Mouse (Mus musculus) embryonic facial prominence, embryonic 12.5 days (tissue): ENCODE data around the gene Zfp398. TPM values are rescaled to one million over a fixed set of nuclear protein-coding genes. Genes with fewer than 3 reads are reported as not detected.

Experiments used
- ATAC-seq: fragments of 200-750 bp; cut with Nextera tagmentation; 2 replicates; pipeline ENCODE4 v1.8.0; 2017; ENCODE audit not compliant: insufficient number of reproducible peaks, insufficient read depth, low FRiP score, low TSS enrichment
- H3K27ac ChIP-seq: fragments of 300-500 bp; sonication (generic); 2 replicates; pipeline ENCODE4 v1.5.1; 2016; ENCODE audit warnings: mild to moderate bottlenecking
- H3K27me3 ChIP-seq: fragments of 300-500 bp; sonication (generic); 2 replicates; pipeline ENCODE4 v1.6.1; 2016; ENCODE audit warnings: mild to moderate bottlenecking, moderate library complexity
- H3K36me3 ChIP-seq: fragments of 300-500 bp; sonication (generic); 2 replicates; pipeline ENCODE4 v1.6.1; 2016; ENCODE audit warnings: mild to moderate bottlenecking
- H3K4me1 ChIP-seq: fragments of 300-500 bp; sonication (generic); 2 replicates; pipeline ENCODE4 v1.6.1; 2016
- H3K4me2 ChIP-seq: fragments of 300-500 bp; sonication (generic); replicated peaks from 2 replicates; pipeline ENCODE4 v1.6.1; 2016; ENCODE audit warnings: mild to moderate bottlenecking, moderate library complexity
- H3K4me3 ChIP-seq: fragments of 300-500 bp; sonication (generic); 2 replicates; pipeline ENCODE4 v1.5.1; 2016; ENCODE audit warnings: mild to moderate bottlenecking
- H3K9ac ChIP-seq: fragments of 300-500 bp; sonication (generic); 2 replicates; pipeline ENCODE4 v1.6.1; 2016; ENCODE audit warnings: mild to moderate bottlenecking, moderate library complexity
- H3K9me3 ChIP-seq: fragments of 300-500 bp; sonication (generic); 2 replicates; pipeline ENCODE4 v1.6.1; 2016; ENCODE audit warnings: mild to moderate bottlenecking, moderate library complexity
- WGBS: fragments of 180-500 bp; shearing (Covaris S2); methylation state at CpG from one replicate; pipeline ENCODE4 v1.1.7; 2016; 5-methylcytosine and 5-hydroxymethylcytosine counted together
- polyA plus RNA-seq: library from polyadenylated mRNA; unstranded; fragments of >200 nt; fragmentation: Nextera tagmentation; extraction: Ambion mirVana; gene quantifications from 2 replicates; pipeline ENCODE4 v1.2.1, GENCODE M21; 2016

The Zfp398 gene
- polyA plus RNA-seq, 1 experiment from 2014 or later: 11.2 TPM

DNA sequence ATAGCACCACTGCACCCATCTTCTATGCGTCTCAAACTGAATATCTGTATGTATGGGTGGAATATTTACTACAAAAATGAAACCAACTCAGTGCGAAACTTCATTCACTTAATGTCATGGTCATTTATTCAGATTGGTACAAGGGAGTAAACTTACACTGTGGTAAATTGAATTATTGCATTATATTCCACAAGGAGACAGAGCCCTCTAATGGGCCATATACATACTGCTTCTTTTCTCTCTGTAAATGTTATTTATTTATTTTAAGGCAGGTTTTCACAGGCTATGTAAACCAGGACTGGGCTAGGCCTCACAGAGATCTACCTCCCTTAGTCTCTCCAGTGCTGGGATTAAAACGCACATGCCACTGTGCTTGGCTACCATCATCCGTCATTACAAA is 8.0 kb upstream of the Zfp398 start:
- no peak overlapping the region for H3K4me2 ChIP-seq
- WGBS: 91% methylated on average over 4 of the region's 4 CpGs
- H3K9ac ChIP-seq: no peak overlapping the region

DNA sequence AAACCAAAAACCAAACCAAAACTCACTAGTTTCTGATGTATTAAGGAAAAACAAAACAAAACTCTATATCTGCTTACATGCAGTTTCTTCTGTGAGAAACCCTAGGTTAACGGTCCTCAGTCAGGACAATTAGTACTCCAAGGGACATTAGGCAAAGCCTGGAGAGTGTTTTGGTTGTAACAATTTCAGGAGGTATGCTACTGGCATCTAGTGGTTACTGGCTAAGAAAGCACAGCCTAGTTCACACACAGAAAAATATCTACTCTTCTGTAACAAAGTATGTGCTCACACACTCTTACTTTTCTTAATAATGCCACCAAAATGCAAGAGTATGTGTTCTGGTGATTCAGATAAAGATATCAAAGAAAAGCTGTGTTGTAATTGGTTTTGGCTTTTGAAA is 6.5 kb upstream of the Zfp398 start:
- peaks cover 10% of the 10 kb centered on the region; the same call in 1 of the 2 replicates for H3K36me3 ChIP-seq
- ATAC-seq: no peak
- 12% methylated on average over 1 of the region's 1 CpGs for WGBS
- H3K4me2 ChIP-seq: peak overlapping the region; percentile 56; the same call in 1 of the 2 replicates
- H3K4me1 ChIP-seq: no peaks in the 10 kb centered on the region
- no peak overlapping the region for H3K4me3 ChIP-seq
- H3K9me3 ChIP-seq: no peaks in the 10 kb centered on the region
- no peak overlapping the region for H3K27ac ChIP-seq
- H3K9ac ChIP-seq: no peak overlapping the region
- no peaks in the 10 kb centered on the region for H3K27me3 ChIP-seq

More for the DNA sequence above, 8.0 kb upstream of the Zfp398 start:
- peaks cover 23% of the 10 kb centered on the region for H3K36me3 ChIP-seq
- ATAC-seq: no peak
- no peaks in the 10 kb centered on the region for H3K9me3 ChIP-seq
- no peaks in the 10 kb centered on the region for H3K4me1 ChIP-seq
- no peak overlapping the region for H3K4me3 ChIP-seq
- no peaks in the 10 kb centered on the region for H3K27me3 ChIP-seq
- H3K27ac ChIP-seq: no peak overlapping the region

DNA sequence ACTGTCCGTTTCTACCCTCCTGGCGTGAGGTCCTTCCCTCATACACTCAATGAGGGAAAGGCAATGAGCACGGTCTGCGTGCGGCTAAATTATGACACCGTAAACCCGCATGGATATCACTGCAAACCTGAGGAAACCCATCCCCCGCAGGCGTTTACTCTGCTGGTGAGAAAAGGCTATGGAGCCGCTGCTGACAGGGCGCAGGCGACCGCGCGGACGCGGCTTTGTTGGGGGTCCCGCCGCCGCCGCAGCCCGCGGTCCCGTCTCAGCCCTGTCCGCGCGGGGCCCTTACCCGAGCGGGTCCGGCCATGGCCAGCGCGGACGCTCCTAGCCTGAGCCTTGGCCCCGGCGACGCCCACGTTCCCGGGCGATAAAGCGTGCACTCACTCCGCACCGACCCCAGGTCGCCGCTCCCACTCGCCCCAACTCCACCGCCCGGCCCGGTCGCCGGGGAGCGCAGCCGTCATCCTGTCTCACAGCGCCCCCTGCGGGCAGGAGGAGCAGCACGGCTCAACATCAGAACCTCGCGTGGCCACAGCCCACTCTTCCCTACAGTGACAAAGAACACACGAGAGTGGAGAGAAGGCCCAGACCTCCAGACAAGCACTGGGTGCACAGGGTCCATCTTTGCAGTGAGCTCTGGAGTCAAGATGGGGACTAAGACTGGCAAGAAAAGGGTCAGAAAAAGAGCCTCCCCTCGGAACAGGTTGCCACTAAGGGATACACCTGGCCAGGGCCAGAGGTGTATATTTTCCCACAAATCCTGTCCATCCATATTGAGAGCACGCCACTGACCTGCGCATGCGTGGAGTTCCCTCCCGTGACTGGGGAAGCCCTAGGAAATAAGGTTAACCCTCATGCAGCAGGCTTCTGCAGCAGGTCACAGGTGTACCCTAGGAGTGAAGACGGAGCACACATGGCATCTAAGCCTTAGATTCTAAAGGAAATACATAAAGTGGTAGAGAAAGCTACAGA is 5.1 kb upstream of the Zfp398 start, which contains the start of gene Zfp786:
Gene Zfp786, minus strand, starts transcription at position 764 of the 975 bp plus-strand sequence.
- H3K4me3 ChIP-seq: peak within 1 kb of the TSS; percentile 84
- no peaks in the 10 kb centered on the region for H3K27me3 ChIP-seq
- H3K4me2 ChIP-seq: peak within 1 kb of the TSS; percentile 56
- H3K4me1 ChIP-seq: no peaks in the 10 kb centered on the region
- peak within 1 kb of the TSS; percentile 74 for H3K27ac ChIP-seq
- peak; percentile 82 for ATAC-seq
- 2% methylated on average over 63 of the region's 64 CpGs for WGBS
- H3K9me3 ChIP-seq: no peaks in the 10 kb centered on the region
- no peaks in the 10 kb centered on the region; the same call in 1 of the 2 replicates for H3K36me3 ChIP-seq
- peak within 1 kb of the TSS; percentile 91 for H3K9ac ChIP-seq

DNA sequence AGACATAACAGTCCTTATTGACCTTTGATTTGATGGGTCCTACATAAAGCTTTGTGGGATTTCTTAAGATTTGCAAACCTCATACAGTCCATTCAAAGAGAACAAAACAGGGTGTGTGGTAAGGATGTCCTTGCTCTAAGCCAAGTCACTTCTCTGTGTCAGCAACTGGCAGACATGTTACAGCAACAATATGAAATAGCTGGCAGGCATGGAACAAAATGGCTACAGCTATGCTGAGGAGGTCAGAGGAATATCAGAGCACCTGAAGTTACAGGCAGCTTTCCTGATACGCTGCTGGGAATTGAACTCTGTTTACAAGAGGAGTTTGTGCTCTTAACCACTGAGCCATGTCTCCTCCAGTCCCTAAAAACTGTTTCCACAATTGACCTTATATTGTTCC is 3.2 kb upstream of the Zfp398 start:
- no peaks in the 10 kb centered on the region for H3K36me3 ChIP-seq
- H3K4me2 ChIP-seq: no peak overlapping the region
- H3K9ac ChIP-seq: no peak overlapping the region
- no peak for ATAC-seq
- 0 out of 2 replicates have a peak, but pooled peaks cover 5% of the 10 kb centered on the region for H3K4me1 ChIP-seq
- H3K4me3 ChIP-seq: no peak overlapping the region
- no peaks in the 10 kb centered on the region for H3K9me3 ChIP-seq
- 62% methylated on average over 1 of the region's 1 CpGs for WGBS
- H3K27me3 ChIP-seq: no peaks in the 10 kb centered on the region
- H3K27ac ChIP-seq: no peak overlapping the region

DNA sequence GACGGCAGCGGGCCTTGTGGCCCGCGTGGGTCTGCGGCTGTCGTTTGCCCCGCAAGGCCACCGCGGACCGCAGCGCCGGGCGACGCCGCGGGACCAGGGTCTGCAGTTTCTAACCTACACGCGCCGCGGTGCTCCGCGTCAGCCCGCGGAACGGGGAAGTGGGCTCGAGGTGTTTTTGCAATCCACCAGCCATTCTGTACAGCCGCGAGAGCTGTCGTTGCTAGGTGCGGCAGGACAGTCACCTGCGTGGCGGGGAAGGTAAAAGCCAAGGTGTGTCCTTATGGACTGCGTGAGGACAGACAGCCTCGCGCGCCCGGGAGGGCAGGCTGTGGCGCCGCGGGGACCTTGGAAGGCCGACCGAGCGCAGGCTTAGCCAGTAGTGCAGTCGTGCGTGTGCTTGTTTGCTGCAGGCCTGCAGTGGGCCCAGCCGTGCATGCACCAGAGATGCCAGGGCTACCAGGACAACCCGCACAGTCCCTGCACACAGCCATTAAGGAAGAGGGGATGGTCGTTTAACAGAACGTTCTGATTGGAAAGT is 592 bp downstream of the Zfp398 start:
- H3K4me2 ChIP-seq: peak overlapping the region; percentile 77
- ATAC-seq: peak; percentile 74
- peak overlapping the region; percentile 95 for H3K27ac ChIP-seq
- 0 out of 2 replicates have a peak, but pooled peaks cover 3% of the 10 kb centered on the region for H3K36me3 ChIP-seq
- under 1% methylated on average over 49 of the region's 49 CpGs for WGBS
- H3K4me3 ChIP-seq: peak overlapping the region; percentile 94
- H3K9ac ChIP-seq: peak overlapping the region; percentile 85
- H3K27me3 ChIP-seq: no peaks in the 10 kb centered on the region
- H3K9me3 ChIP-seq: no peaks in the 10 kb centered on the region
- 0 out of 2 replicates have a peak, but pooled peaks cover 5% of the 10 kb centered on the region for H3K4me1 ChIP-seq

DNA sequence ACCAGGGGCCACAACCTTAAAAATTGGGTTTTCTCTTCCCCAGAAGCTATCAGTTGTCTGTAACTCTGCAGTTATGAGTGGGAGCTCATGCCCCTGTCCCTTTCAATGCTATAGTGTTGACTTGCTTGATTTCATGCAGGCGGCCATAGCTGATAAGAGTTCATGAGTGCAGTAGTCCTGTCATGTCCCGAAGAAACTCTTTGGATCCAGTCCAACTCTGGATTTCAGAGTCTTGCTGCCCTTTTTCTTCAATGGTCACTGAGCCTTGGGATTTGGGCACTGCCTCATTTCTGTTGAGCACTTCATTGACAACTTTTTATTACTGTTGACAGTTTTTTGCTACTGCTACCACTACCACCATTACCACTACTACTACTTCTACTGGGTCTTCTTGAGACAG is 2.2 kb downstream of the Zfp398 start:
- 0 out of 2 replicates have a peak, but pooled peaks cover 5% of the 10 kb centered on the region for H3K4me1 ChIP-seq
- 90% methylated on average over 2 of the region's 2 CpGs for WGBS
- no peak overlapping the region for H3K4me2 ChIP-seq
- H3K36me3 ChIP-seq: 0 out of 2 replicates have a peak, but pooled peaks cover 3% of the 10 kb centered on the region
- H3K27me3 ChIP-seq: no peaks in the 10 kb centered on the region
- H3K4me3 ChIP-seq: no peak overlapping the region
- no peaks in the 10 kb centered on the region for H3K9me3 ChIP-seq
- ATAC-seq: no peak
- no peak overlapping the region for H3K9ac ChIP-seq
- no peak overlapping the region for H3K27ac ChIP-seq

DNA sequence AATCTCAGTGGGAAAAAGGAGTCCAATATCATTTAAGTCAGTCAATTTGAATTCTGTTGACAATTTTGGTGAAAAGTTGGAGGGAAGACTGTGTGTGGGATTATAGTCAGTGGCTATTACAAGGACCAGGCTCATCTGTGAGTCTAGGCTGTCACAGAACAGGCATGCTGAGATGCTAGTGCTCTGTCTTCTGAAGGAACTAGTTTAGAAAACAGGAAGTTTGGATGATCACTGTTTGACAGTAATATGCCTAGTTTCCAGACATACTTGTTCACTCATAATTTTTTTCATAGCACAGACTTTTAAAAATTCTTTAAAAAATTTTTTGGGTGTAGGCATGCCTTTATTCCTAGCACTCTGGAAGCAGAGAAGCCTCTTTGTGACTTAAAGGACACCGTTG is 5.6 kb downstream of the Zfp398 start:
- no peak overlapping the region for H3K9ac ChIP-seq
- WGBS: 92% methylated on average over 1 of the region's 1 CpGs
- ATAC-seq: no peak
- H3K4me3 ChIP-seq: no peak overlapping the region
- H3K36me3 ChIP-seq: peaks cover 3% of the 10 kb centered on the region; the same call in 1 of the 2 replicates
- no peak overlapping the region for H3K27ac ChIP-seq
- H3K4me1 ChIP-seq: 0 out of 2 replicates have a peak, but pooled peaks cover 5% of the 10 kb centered on the region
- H3K4me2 ChIP-seq: no peak overlapping the region
- H3K9me3 ChIP-seq: no peaks in the 10 kb centered on the region
- H3K27me3 ChIP-seq: no peaks in the 10 kb centered on the region

DNA sequence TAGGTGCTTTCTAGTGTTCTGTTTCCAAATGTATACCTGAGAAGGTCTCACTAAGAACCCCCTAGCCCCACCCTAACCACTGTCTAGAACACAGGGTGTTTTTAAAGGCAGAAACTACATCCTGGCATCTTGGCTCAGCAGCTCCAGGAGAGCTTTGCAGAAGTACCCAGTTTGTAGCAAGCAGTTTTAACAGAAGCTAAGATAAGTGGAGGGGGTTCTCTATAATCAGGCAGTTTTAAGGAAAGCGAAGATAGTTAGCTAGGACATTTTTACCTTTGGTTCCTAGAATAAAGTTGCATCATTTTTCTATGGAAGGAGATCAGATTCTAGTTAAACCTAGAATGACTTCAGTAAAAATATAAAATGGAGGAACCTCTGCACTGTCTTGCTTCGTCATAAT is 6.4 kb downstream of the Zfp398 start:
- no peaks in the 10 kb centered on the region for H3K4me1 ChIP-seq
- WGBS: 94% methylated on average over 2 of the region's 2 CpGs
- no peak for ATAC-seq

DNA sequence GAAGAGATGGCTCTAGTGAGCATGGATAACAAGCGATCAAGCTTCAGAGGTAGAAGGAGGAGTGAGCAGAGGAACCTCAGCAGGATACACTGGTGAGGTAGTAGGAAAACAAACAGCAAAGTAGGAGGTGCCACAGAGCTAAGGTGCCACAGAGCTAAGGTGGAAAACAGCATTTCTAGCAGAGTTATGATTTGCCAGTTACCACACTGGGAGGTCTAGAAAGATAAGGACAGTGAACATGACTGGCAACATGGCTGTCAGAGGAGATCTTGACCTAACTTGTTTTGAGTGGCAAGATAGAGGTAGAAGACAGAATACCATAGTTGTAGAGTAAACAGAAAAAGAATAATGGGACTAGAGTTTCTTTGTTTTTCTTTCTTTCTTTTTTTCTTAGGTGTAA is 6.9 kb downstream of the Zfp398 start:
- no peak overlapping the region for H3K27ac ChIP-seq
- no peak for ATAC-seq
- peaks cover 3% of the 10 kb centered on the region; the same call in 1 of the 2 replicates for H3K36me3 ChIP-seq
- no peak overlapping the region for H3K4me2 ChIP-seq
- H3K9ac ChIP-seq: no peak overlapping the region
- H3K9me3 ChIP-seq: no peaks in the 10 kb centered on the region
- no peaks in the 10 kb centered on the region for H3K4me1 ChIP-seq
- no peak overlapping the region for H3K4me3 ChIP-seq
- H3K27me3 ChIP-seq: no peaks in the 10 kb centered on the region
- 98% methylated on average over 1 of the region's 1 CpGs for WGBS

More for the DNA sequence above, 6.4 kb downstream of the Zfp398 start:
- no peak overlapping the region for H3K27ac ChIP-seq
- no peaks in the 10 kb centered on the region for H3K27me3 ChIP-seq
- H3K9me3 ChIP-seq: no peaks in the 10 kb centered on the region
- no peak overlapping the region for H3K9ac ChIP-seq
- H3K4me3 ChIP-seq: no peak overlapping the region
- H3K4me2 ChIP-seq: no peak overlapping the region
- H3K36me3 ChIP-seq: peaks cover 3% of the 10 kb centered on the region; the same call in 1 of the 2 replicates

DNA sequence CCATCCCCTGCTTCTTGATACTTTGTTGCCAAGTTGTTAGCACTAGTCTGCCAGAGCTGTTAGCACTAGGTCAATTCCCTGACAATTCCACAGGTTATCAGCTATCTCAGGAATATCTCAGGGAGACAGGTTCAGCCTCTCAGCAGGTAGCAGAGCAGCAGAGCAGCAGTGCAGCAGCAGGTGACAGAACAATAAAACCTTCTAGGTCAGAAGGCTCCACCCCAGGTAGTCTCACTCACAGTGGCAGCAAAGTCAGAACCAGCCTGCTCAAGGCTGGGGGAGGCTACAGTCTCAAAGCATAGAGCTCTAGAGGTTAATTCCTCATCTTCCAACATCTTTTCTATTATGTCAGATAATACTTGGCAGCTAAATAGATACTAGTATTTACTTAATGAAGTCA is 10.3 kb downstream of the Zfp398 start:
- ATAC-seq: no peak
- Histone ChIP-seq H3K9me3 (no peaks in the 10 kb centered on the region), H3K36me3 (no peaks in the 10 kb centered on the region; the same call in 1 of the 2 replicates), H3K4me3 (no peak overlapping the region), H3K27me3 (no peaks in the 10 kb centered on the region), H3K4me1 (no peaks in the 10 kb centered on the region), H3K27ac (no peak overlapping the region), H3K9ac (no peak overlapping the region), H3K4me2 (no peak overlapping the region)

DNA sequence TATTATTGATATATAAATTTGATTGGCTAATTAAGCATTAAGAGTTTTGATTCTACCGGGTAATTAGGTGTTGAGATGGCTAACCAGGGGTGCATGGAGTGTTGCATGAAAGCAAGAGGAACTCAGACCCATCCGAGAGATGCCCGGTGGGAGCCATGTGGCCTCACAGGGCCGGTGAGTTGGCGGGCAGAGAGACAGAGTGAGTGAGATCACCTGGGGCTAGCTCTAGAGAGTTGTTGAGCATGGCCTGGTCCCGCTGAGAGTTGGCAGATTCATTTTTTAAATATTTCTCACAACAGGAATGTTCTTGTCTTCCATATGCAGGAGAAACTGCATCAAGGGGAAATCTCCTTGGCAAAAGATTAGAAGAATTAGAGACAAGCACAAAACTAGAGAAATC is 21.8 kb downstream of the Zfp398 start:
- no peaks in the 10 kb centered on the region for H3K27me3 ChIP-seq

More for the DNA sequence above, 21.8 kb downstream of the Zfp398 start:
- no peaks in the 10 kb centered on the region for H3K4me1 ChIP-seq
- H3K27ac ChIP-seq: no peak overlapping the region
- ATAC-seq: no peak
- 94% methylated on average over 6 of the region's 6 CpGs for WGBS
- no peak overlapping the region for H3K4me3 ChIP-seq
- H3K9ac ChIP-seq: no peak overlapping the region
- H3K36me3 ChIP-seq: peaks cover 23% of the 10 kb centered on the region
- H3K9me3 ChIP-seq: no peaks in the 10 kb centered on the region
- no peak overlapping the region for H3K4me2 ChIP-seq
